Mouse (Mus musculus) MEL (cell line): ENCODE data around the gene Vmn1r16. TPM values are rescaled to one million over a fixed set of nuclear protein-coding genes. Genes with fewer than 3 reads are reported as not detected.

ENCODE experiments used
- DNase-seq: peaks from one replicate; pipeline ENCODE4 v3.0.0; 2011; ENCODE audit warnings: low read depth, low spot score
- H3K27ac ChIP-seq: 2 replicates; pipeline ENCODE4 v1.5.1; 2012; ENCODE audit warnings: low read depth, mild to moderate bottlenecking, control low read depth, low read length, moderate library complexity; ENCODE audit not compliant: control insufficient read depth
- H3K27me3 ChIP-seq, 2 experiments: fragments of 150-350 bp in 1 of 2; sonication (generic) in 1 of 2; 2 replicates each; pipeline ENCODE4 v1.6.1; 2012; ENCODE audit warnings: low read length in 2 of 2, mild to moderate bottlenecking in 2 of 2, improper control_type of control experiment in 1 of 2, moderate library complexity in 1 of 2; ENCODE audit not compliant: insufficient read depth in 2 of 2, control insufficient read depth in 1 of 2
- H3K36me3 ChIP-seq, 2 experiments: 2 replicates each; pipeline ENCODE4 v1.6.1; 2012 to 2014; ENCODE audit warnings: low read length in 2 of 2, improper control_type of control experiment in 1 of 2, inconsistent platforms in 1 of 2, mild to moderate bottlenecking in 1 of 2; ENCODE audit not compliant: insufficient read depth in 2 of 2, control insufficient read depth in 1 of 2
- H3K4me1 ChIP-seq, 2 experiments: fragments of 150-350 bp in 1 of 2; sonication (generic) in 1 of 2; 2 replicates each; pipeline ENCODE4 v1.6.1; 2012; ENCODE audit warnings: low read length in 2 of 2, improper control_type of control experiment in 1 of 2, mild to moderate bottlenecking in 1 of 2; ENCODE audit not compliant: insufficient read depth in 2 of 2, control insufficient read depth in 1 of 2
- H3K4me3 ChIP-seq, 2 experiments: fragments of 150-350 bp in 1 of 2; sonication (generic) in 1 of 2; 2 replicates each; pipeline ENCODE4 v1.5.1; 2012; ENCODE audit warnings: low read depth in 2 of 2, low read length in 2 of 2, mild to moderate bottlenecking in 2 of 2, moderate library complexity in 2 of 2, control low read depth in 1 of 2, improper control_type of control experiment in 1 of 2; ENCODE audit not compliant: control insufficient read depth in 1 of 2, insufficient read depth in 1 of 2
- H3K79me2 ChIP-seq: 2 replicates; pipeline ENCODE4 v1.6.1; 2012; ENCODE audit warnings: mild to moderate bottlenecking, low read length, moderate library complexity; ENCODE audit not compliant: control insufficient read depth, poor library complexity, insufficient read depth
- H3K9ac ChIP-seq: 2 replicates; pipeline ENCODE4 v1.6.1; 2012; ENCODE audit warnings: low read depth, mild to moderate bottlenecking, control low read depth, low read length, moderate library complexity; ENCODE audit not compliant: control insufficient read depth, poor library complexity, severe bottlenecking
- H3K9me3 ChIP-seq: fragments of 150-350 bp; sonication (generic); replicated peaks from 2 replicates; pipeline ENCODE4 v1.6.1; 2012; ENCODE audit warnings: mild to moderate bottlenecking, low read length, improper control_type of control experiment, moderate library complexity; ENCODE audit not compliant: insufficient read depth
- GABPA ChIP-seq: IDR thresholded peaks from 2 replicates; pipeline ENCODE4 v1.6.1; 2012; ENCODE audit warnings: low read depth, mild to moderate bottlenecking, inconsistent platforms, low read length, improper control_type of control experiment, moderate library complexity
- MYB ChIP-seq: IDR thresholded peaks from 2 replicates; pipeline ENCODE4 v1.6.1; 2011; ENCODE audit warnings: mild to moderate bottlenecking, low read depth, low read length, improper control_type of control experiment
- polyA plus RNA-seq, 2 experiments: library from polyadenylated mRNA; stranded (reverse) in 1 of 2; unstranded in 1 of 2; fragments of >175 nt in 1 of 2; fragments of >200 nt in 1 of 2; gene quantifications; 2 replicates each; pipeline versions ENCODE4 v1.2.1 to v1.2.4; 2012; ENCODE audit warnings: low replicate concordance in 2 of 2, low read depth in 1 of 2; ENCODE audit not compliant: insufficient read length in 2 of 2, insufficient read depth in 1 of 2, missing spikeins in 1 of 2
- total RNA-seq: library from RNA; depleted of rRNA; stranded (reverse); fragments of 300-350 nt; gene quantifications from 2 replicates; pipeline ENCODE4 v1.2.3, GENCODE M21; 2012; rRNA removed

The Vmn1r16 gene
- total and polyA plus RNA-seq, 3 experiments = not detected

GRCm38 (mm10) chr6:57271881-57272280 lies 57.4 kb downstream of the Vmn1r16 start:
- Histone ChIP-seq H3K27me3 (no peaks in the 10 kb centered on the region), H3K36me3 (no peaks in the 10 kb centered on the region), H3K4me1 (no peaks in the 10 kb centered on the region), H3K9me3 (no peaks in the 10 kb centered on the region), H3K79me2 (no peaks in the 10 kb centered on the region), H3K27ac (no peak overlapping the region), H3K4me3 (no peak overlapping the region), H3K9ac (no peak overlapping the region)
- TF ChIP-seq MYB (no peak), GABPA (no peak)
- DNase-seq = no peak

Other genes starting within 250 kb of the Vmn1r16 start
- not detected in 2 replicates for gene Vmn1r10, start 220.0 kb downstream of the Vmn1r16 start, total RNA-seq
- not detected for gene Vmn1r10, start 220.0 kb downstream of the Vmn1r16 start, polyA plus RNA-seq
- gene Vmn1r11, start 196.0 kb downstream of the Vmn1r16 start, total RNA-seq = not detected in 2 replicates
- gene Vmn1r11, start 196.0 kb downstream of the Vmn1r16 start, polyA plus RNA-seq = not detected
- not detected in 2 replicates for gene Vmn1r12, start 172.6 kb downstream of the Vmn1r16 start, total RNA-seq
- not detected for gene Vmn1r12, start 172.6 kb downstream of the Vmn1r16 start, polyA plus RNA-seq
- gene Vmn1r13, start 126.2 kb downstream of the Vmn1r16 start, total RNA-seq = not detected in 2 replicates
- gene Vmn1r13, start 126.2 kb downstream of the Vmn1r16 start, polyA plus RNA-seq = under 1 TPM in 1 of 2 experiments, not detected in 1; 0.06 TPM
- gene Vmn1r14, start 97.8 kb downstream of the Vmn1r16 start, total RNA-seq = not detected in 2 replicates
- gene Vmn1r14, start 97.8 kb downstream of the Vmn1r16 start, polyA plus RNA-seq = not detected
- not detected in 2 replicates for gene Vmn1r15, start 71.5 kb downstream of the Vmn1r16 start, total RNA-seq
- under 1 TPM in 1 of 2 experiments, not detected in 1; 0.77 TPM for gene Vmn1r15, start 71.5 kb downstream of the Vmn1r16 start, polyA plus RNA-seq
- not detected in 2 replicates for gene Vmn1r17, start 34.2 kb upstream of the Vmn1r16 start, total RNA-seq
- gene Vmn1r17, start 34.2 kb upstream of the Vmn1r16 start, polyA plus RNA-seq = not detected
- not detected in 2 replicates for gene Vmn1r18, start 66.3 kb upstream of the Vmn1r16 start, total RNA-seq
- gene Vmn1r18, start 66.3 kb upstream of the Vmn1r16 start, polyA plus RNA-seq = under 1 TPM in 1 of 2 experiments, not detected in 1; under 0.01 TPM
- gene Vmn1r19, start 74.3 kb upstream of the Vmn1r16 start, total RNA-seq = not detected in 2 replicates
- gene Vmn1r19, start 74.3 kb upstream of the Vmn1r16 start, polyA plus RNA-seq = not detected
- gene Vmn1r20, start 99.4 kb upstream of the Vmn1r16 start, total RNA-seq = not detected in 2 replicates
- not detected for gene Vmn1r20, start 99.4 kb upstream of the Vmn1r16 start, polyA plus RNA-seq
- gene Ppm1k, start 206.0 kb upstream of the Vmn1r16 start, total RNA-seq = 1.5 and 2.1 TPM in 2 replicates
- 1 to 10 TPM in 1 of 2 experiments, not detected in 1; 1.3 TPM for gene Ppm1k, start 206.0 kb upstream of the Vmn1r16 start, polyA plus RNA-seq